Mouse (Mus musculus) gastrocnemius, adult 18-20 months (tissue): ENCODE data around the gene Kifap3. TPM values are rescaled to one million over a fixed set of nuclear protein-coding genes. Genes with fewer than 3 reads are reported as not detected.

Experiments
- DNase-seq: peaks from one replicate; pipeline ENCODE4 v3.0.0; 2021; ENCODE audit warnings: low spot score
- total RNA-seq, 2 experiments: library from RNA; stranded (reverse); gene quantifications; 2 replicates each; pipeline ENCODE4 v1.2.3; 2021

The Kifap3 gene
- total RNA-seq, 2 experiments from 2014 or later: 20.0 to 22.9 TPM

- no peak for DNase-seq
Observed at GRCm38 (mm10) chr1:163964008-163964689, 184.8 kb downstream of the Kifap3 start.

Other genes starting within 250 kb of the Kifap3 start
- gene Mettl11b, start 54.4 kb upstream of the Kifap3 start, total RNA-seq: 10 to 100 TPM; 21.9 to 42.0 TPM
- 1 to 10 TPM; 3.2 to 3.8 TPM for gene Scyl3, start 149.5 kb downstream of the Kifap3 start, total RNA-seq
- gene BC055324, start 215.2 kb downstream of the Kifap3 start, total RNA-seq: under 1 TPM; 0.21 to 0.31 TPM
- 1 to 10 TPM; 3.3 to 3.9 TPM for gene Mettl18, start 215.3 kb downstream of the Kifap3 start, total RNA-seq